Mouse (Mus musculus) MEL (cell line): ENCODE measurements around the gene Gm49383. TPM values are rescaled to one million over a fixed set of nuclear protein-coding genes. Genes with fewer than 3 reads are reported as not detected.

Experiments
- DNase-seq: peaks from one replicate; pipeline ENCODE4 v3.0.0; 2011; ENCODE audit warnings: low read depth, low spot score
- H3K27ac ChIP-seq: 2 replicates; pipeline ENCODE4 v1.5.1; 2012; ENCODE audit warnings: low read depth, mild to moderate bottlenecking, control low read depth, low read length, moderate library complexity; ENCODE audit not compliant: control insufficient read depth
- H3K27me3 ChIP-seq, 2 experiments: fragments of 150-350 bp in 1 of 2; sonication (generic) in 1 of 2; 2 replicates each; pipeline ENCODE4 v1.6.1; 2012; ENCODE audit warnings: low read length in 2 of 2, mild to moderate bottlenecking in 2 of 2, improper control_type of control experiment in 1 of 2, moderate library complexity in 1 of 2; ENCODE audit not compliant: insufficient read depth in 2 of 2, control insufficient read depth in 1 of 2
- H3K36me3 ChIP-seq, 2 experiments: 2 replicates each; pipeline ENCODE4 v1.6.1; 2012 to 2014; ENCODE audit warnings: low read length in 2 of 2, improper control_type of control experiment in 1 of 2, inconsistent platforms in 1 of 2, mild to moderate bottlenecking in 1 of 2; ENCODE audit not compliant: insufficient read depth in 2 of 2, control insufficient read depth in 1 of 2
- H3K4me1 ChIP-seq, 2 experiments: fragments of 150-350 bp in 1 of 2; sonication (generic) in 1 of 2; 2 replicates each; pipeline ENCODE4 v1.6.1; 2012; ENCODE audit warnings: low read length in 2 of 2, improper control_type of control experiment in 1 of 2, mild to moderate bottlenecking in 1 of 2; ENCODE audit not compliant: insufficient read depth in 2 of 2, control insufficient read depth in 1 of 2
- H3K4me3 ChIP-seq, 2 experiments: fragments of 150-350 bp in 1 of 2; sonication (generic) in 1 of 2; 2 replicates each; pipeline ENCODE4 v1.5.1; 2012; ENCODE audit warnings: low read depth in 2 of 2, low read length in 2 of 2, mild to moderate bottlenecking in 2 of 2, moderate library complexity in 2 of 2, control low read depth in 1 of 2, improper control_type of control experiment in 1 of 2; ENCODE audit not compliant: control insufficient read depth in 1 of 2, insufficient read depth in 1 of 2
- H3K79me2 ChIP-seq: 2 replicates; pipeline ENCODE4 v1.6.1; 2012; ENCODE audit warnings: mild to moderate bottlenecking, low read length, moderate library complexity; ENCODE audit not compliant: control insufficient read depth, poor library complexity, insufficient read depth
- H3K9ac ChIP-seq: 2 replicates; pipeline ENCODE4 v1.6.1; 2012; ENCODE audit warnings: low read depth, mild to moderate bottlenecking, control low read depth, low read length, moderate library complexity; ENCODE audit not compliant: control insufficient read depth, poor library complexity, severe bottlenecking
- H3K9me3 ChIP-seq: fragments of 150-350 bp; sonication (generic); replicated peaks from 2 replicates; pipeline ENCODE4 v1.6.1; 2012; ENCODE audit warnings: mild to moderate bottlenecking, low read length, improper control_type of control experiment, moderate library complexity; ENCODE audit not compliant: insufficient read depth
- BHLHE40 ChIP-seq: IDR thresholded peaks from 2 replicates; pipeline ENCODE4 v1.6.1; 2012; ENCODE audit warnings: low read depth, mild to moderate bottlenecking, inconsistent platforms, low read length, improper control_type of control experiment, borderline replicate concordance
- CHD1 ChIP-seq: IDR thresholded peaks from 2 replicates; pipeline ENCODE4 v1.6.1; 2012; ENCODE audit warnings: low read depth, mild to moderate bottlenecking, inconsistent platforms, low read length, improper control_type of control experiment
- CHD2 ChIP-seq: IDR thresholded peaks from 2 replicates; pipeline ENCODE4 v1.6.1; 2011; ENCODE audit warnings: low read length, improper control_type of control experiment
- E2F4 ChIP-seq: IDR thresholded peaks from 2 replicates; pipeline ENCODE4 v1.6.1; 2011; ENCODE audit warnings: low read depth, low read length, improper control_type of control experiment, borderline replicate concordance
- ELF1 ChIP-seq: IDR thresholded peaks from 2 replicates; pipeline ENCODE4 v1.6.1; 2014; ENCODE audit warnings: low read depth, mild to moderate bottlenecking, inconsistent platforms, low read length, improper control_type of control experiment, moderate library complexity
- EP300 ChIP-seq, 2 experiments: IDR thresholded peaks; 2 replicates each; pipeline ENCODE4 v1.6.1; 2011; ENCODE audit warnings: improper control_type of control experiment in 2 of 2, low read length in 2 of 2, low read depth in 1 of 2, mild to moderate bottlenecking in 1 of 2
- ETS1 ChIP-seq: IDR thresholded peaks from 2 replicates; pipeline ENCODE4 v1.6.1; 2012; ENCODE audit warnings: low read depth, mild to moderate bottlenecking, inconsistent platforms, low read length, improper control_type of control experiment, moderate library complexity
- HCFC1 ChIP-seq: IDR thresholded peaks from 2 replicates; pipeline ENCODE4 v1.6.1; 2012; ENCODE audit warnings: low read depth, mild to moderate bottlenecking, inconsistent platforms, low read length, improper control_type of control experiment, moderate library complexity
- JUND ChIP-seq: IDR thresholded peaks from 2 replicates; pipeline ENCODE4 v1.6.1; 2011; ENCODE audit warnings: low read depth, mild to moderate bottlenecking, improper control_type of control experiment, low read length
- KAT2A ChIP-seq: conservative IDR thresholded peaks from 2 replicates; pipeline ENCODE4 v1.6.1; 2012; ENCODE audit warnings: low read depth, low read length, improper control_type of control experiment, inconsistent platforms
- MAFK ChIP-seq: IDR thresholded peaks from 2 replicates; pipeline ENCODE4 v1.6.1; 2011; ENCODE audit warnings: low read depth, mild to moderate bottlenecking, low read length, improper control_type of control experiment, borderline replicate concordance
- MAX ChIP-seq: IDR thresholded peaks from 2 replicates; pipeline ENCODE4 v1.6.1; 2011; ENCODE audit warnings: low read length, improper control_type of control experiment
- MAZ ChIP-seq: IDR thresholded peaks from 2 replicates; pipeline ENCODE4 v1.6.1; 2012; ENCODE audit warnings: low read depth, mild to moderate bottlenecking, inconsistent platforms, low read length, improper control_type of control experiment
- MEF2A ChIP-seq: IDR thresholded peaks from 2 replicates; pipeline ENCODE4 v1.6.1; 2014; ENCODE audit warnings: low read depth, mild to moderate bottlenecking, inconsistent platforms, low read length, improper control_type of control experiment; ENCODE audit not compliant: poor library complexity, insufficient replicate concordance, severe bottlenecking; ENCODE audit errors: extremely low read depth
- MXI1 ChIP-seq: IDR thresholded peaks from 2 replicates; pipeline ENCODE4 v1.6.1; 2011; ENCODE audit warnings: mild to moderate bottlenecking, low read depth, low read length, improper control_type of control experiment
- MYB ChIP-seq: IDR thresholded peaks from 2 replicates; pipeline ENCODE4 v1.6.1; 2011; ENCODE audit warnings: mild to moderate bottlenecking, low read depth, low read length, improper control_type of control experiment
- MYC ChIP-seq: IDR thresholded peaks from 2 replicates; pipeline ENCODE4 v1.6.1; 2011; ENCODE audit warnings: low read depth, mild to moderate bottlenecking, low read length, improper control_type of control experiment, moderate library complexity
- NELFE ChIP-seq: IDR thresholded peaks from 2 replicates; pipeline ENCODE4 v1.6.1; 2011; ENCODE audit warnings: low read depth, low read length, improper control_type of control experiment
- NRF1 ChIP-seq: IDR thresholded peaks from 2 replicates; pipeline ENCODE4 v1.6.1; 2014; ENCODE audit warnings: low read depth, mild to moderate bottlenecking, inconsistent platforms, low read length, improper control_type of control experiment, moderate library complexity; ENCODE audit not compliant: poor library complexity, insufficient read depth, severe bottlenecking
- POLR2A ChIP-seq, 2 experiments: IDR thresholded peaks; 2 replicates each; pipeline ENCODE4 v1.6.1; 2011 to 2012; ENCODE audit warnings: low read length in 2 of 2, mild to moderate bottlenecking in 2 of 2, control low read depth in 1 of 2, improper control_type of control experiment in 1 of 2, low read depth in 1 of 2, moderate library complexity in 1 of 2; ENCODE audit not compliant: control insufficient read depth in 1 of 2, insufficient read depth in 1 of 2, poor library complexity in 1 of 2
- POLR2AphosphoS2 ChIP-seq: IDR thresholded peaks from 2 replicates; pipeline ENCODE4 v1.6.1; 2011; ENCODE audit warnings: low read length, improper control_type of control experiment
- RAD21 ChIP-seq: IDR thresholded peaks from 2 replicates; pipeline ENCODE4 v1.6.1; 2011; ENCODE audit warnings: mild to moderate bottlenecking, low read depth, low read length, improper control_type of control experiment
- RCOR1 ChIP-seq: IDR thresholded peaks from 2 replicates; pipeline ENCODE4 v1.6.1; 2012; ENCODE audit warnings: low read depth, mild to moderate bottlenecking, inconsistent platforms, low read length, improper control_type of control experiment
- SIN3A ChIP-seq: IDR thresholded peaks from 2 replicates; pipeline ENCODE4 v1.6.1; 2012; ENCODE audit warnings: low read length, improper control_type of control experiment, inconsistent platforms
- SMC3 ChIP-seq: IDR thresholded peaks from 2 replicates; pipeline ENCODE4 v1.6.1; 2011; ENCODE audit warnings: low read depth, low read length, improper control_type of control experiment
- TAL1 ChIP-seq: IDR thresholded peaks from 2 replicates; pipeline ENCODE4 v1.6.1; 2012; ENCODE audit warnings: mild to moderate bottlenecking, inconsistent platforms, low read length, moderate library complexity, mixed read lengths
- TBP ChIP-seq: IDR thresholded peaks from 2 replicates; pipeline ENCODE4 v1.8.0; 2011; ENCODE audit warnings: low read depth, low read length, improper control_type of control experiment
- UBTF ChIP-seq: IDR thresholded peaks from 2 replicates; pipeline ENCODE4 v1.6.1; 2012; ENCODE audit warnings: low read depth, mild to moderate bottlenecking, inconsistent platforms, low read length, improper control_type of control experiment, moderate library complexity, borderline replicate concordance; ENCODE audit not compliant: insufficient read depth
- USF1 ChIP-seq: IDR thresholded peaks from 2 replicates; pipeline ENCODE4 v1.6.1; 2014; ENCODE audit warnings: low read depth, mild to moderate bottlenecking, inconsistent platforms, low read length, improper control_type of control experiment, moderate library complexity
- USF2 ChIP-seq, 2 experiments: IDR thresholded peaks; 2 replicates each; pipeline ENCODE4 v1.6.1; 2011 to 2012; ENCODE audit warnings: improper control_type of control experiment in 2 of 2, low read length in 2 of 2, borderline replicate concordance in 1 of 2, inconsistent platforms in 1 of 2, low read depth in 1 of 2, mild to moderate bottlenecking in 1 of 2; ENCODE audit not compliant: insufficient read depth in 1 of 2
- ZC3H11A ChIP-seq: IDR thresholded peaks from 2 replicates; pipeline ENCODE4 v1.6.1; 2012; ENCODE audit warnings: low read depth, mild to moderate bottlenecking, inconsistent platforms, low read length, improper control_type of control experiment
- ZKSCAN1 ChIP-seq: IDR thresholded peaks from 2 replicates; pipeline ENCODE4 v1.6.1; 2012; ENCODE audit warnings: low read depth, mild to moderate bottlenecking, inconsistent platforms, low read length, improper control_type of control experiment, moderate library complexity
- ZMIZ1 ChIP-seq: IDR thresholded peaks from 2 replicates; pipeline ENCODE4 v1.6.1; 2012; ENCODE audit warnings: low read depth, mild to moderate bottlenecking, inconsistent platforms, low read length, improper control_type of control experiment, moderate library complexity
- ZNF384 ChIP-seq: IDR thresholded peaks from 2 replicates; pipeline ENCODE4 v1.6.1; 2012; ENCODE audit warnings: low read depth, mild to moderate bottlenecking, inconsistent platforms, low read length, improper control_type of control experiment
- polyA plus RNA-seq, 2 experiments: library from polyadenylated mRNA; stranded (reverse) in 1 of 2; unstranded in 1 of 2; fragments of >175 nt in 1 of 2; fragments of >200 nt in 1 of 2; gene quantifications; 2 replicates each; pipeline versions ENCODE4 v1.2.1 to v1.2.4; 2012; ENCODE audit warnings: low replicate concordance in 2 of 2, low read depth in 1 of 2; ENCODE audit not compliant: insufficient read length in 2 of 2, insufficient read depth in 1 of 2, missing spikeins in 1 of 2
- total RNA-seq: library from RNA; depleted of rRNA; stranded (reverse); fragments of 300-350 nt; gene quantifications from 2 replicates; pipeline ENCODE4 v1.2.3, GENCODE M21; 2012; rRNA removed

Gm49383 gene
- total RNA-seq: 25.2 and 27.5 TPM in 2 replicates
- 10 to 100 TPM in 1 of 2 experiments, not detected in 1; 28.8 TPM for polyA plus RNA-seq

DNA sequence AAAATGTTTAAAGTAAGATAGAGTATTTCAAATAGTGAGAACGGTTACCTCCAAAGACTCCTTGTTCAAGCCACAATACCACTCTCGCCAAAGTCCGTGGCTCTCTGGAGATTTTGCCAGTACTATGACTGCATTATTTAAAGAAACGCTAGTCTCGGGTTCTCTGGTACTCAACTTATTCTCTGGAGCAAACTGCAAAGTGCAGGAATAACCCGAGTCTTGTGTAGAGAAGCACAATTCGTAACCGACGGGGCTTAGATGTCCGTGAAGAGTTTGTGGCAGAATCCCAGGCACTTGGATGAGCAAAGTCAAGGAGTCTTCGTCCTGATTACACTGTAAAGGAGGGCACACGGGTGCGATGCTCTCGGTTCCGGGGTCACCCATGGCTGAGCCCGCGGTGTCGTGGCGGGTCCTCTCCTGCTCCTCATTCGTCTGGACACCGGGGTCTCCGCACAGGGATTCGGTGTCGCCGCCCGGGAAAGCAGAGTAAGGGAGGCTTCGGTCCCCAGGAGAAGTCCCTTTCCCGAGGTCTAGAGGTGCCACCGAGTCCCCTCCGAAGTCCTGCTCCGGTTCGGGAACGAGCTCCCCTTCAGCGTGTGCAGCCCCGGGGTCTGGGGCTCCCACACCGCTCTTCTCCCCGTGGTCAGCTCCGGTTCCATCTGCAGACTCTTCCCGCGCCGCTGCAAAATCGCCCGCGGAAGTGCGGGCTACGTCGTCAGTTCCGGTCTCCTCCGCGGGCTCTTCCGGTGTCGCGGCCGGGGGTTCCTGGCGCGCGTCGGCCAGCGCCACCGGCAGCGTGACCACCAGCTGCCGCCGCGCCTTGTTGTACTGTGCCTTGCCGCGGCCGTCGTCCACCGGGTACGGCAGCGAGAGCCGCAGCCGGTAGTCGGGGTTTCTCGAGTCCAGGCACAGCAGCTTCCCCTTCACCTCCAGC is at the start of gene Gm49383:
Gene Gm49383 (minus strand): TSS at position 661 of the 934 bp plus-strand sequence.
- Histone ChIP-seq H3K4me1 (peaks cover 2 to 18% of the 10 kb centered on the region in 2 experiments), H3K9ac (peak within 1 kb of the TSS; percentile 72), H3K36me3 (peaks cover 12 to 28% of the 10 kb centered on the region in 2 experiments), H3K27me3 (no peaks in the 10 kb centered on the region), H3K79me2 (peaks cover 45% of the 10 kb centered on the region), H3K9me3 (no peaks in the 10 kb centered on the region), H3K27ac (peak within 1 kb of the TSS; percentile 57), H3K4me3 (peak within 1 kb of the TSS; percentile 68 to 89)
- DNase-seq: peak; percentile 84
- TF ChIP-seq ZMIZ1: peak; percentile 89
- peak; percentile 84 for TF ChIP-seq HCFC1
- TF ChIP-seq KAT2A: no peak; the same call in 1 of the 2 replicates
- no peak for TF ChIP-seq TAL1
- TF ChIP-seq CHD1: no peak; the same call in 1 of the 2 replicates
- peak; percentile 89 for TF ChIP-seq ELF1
- 0 out of 4 replicates have a peak, but pooled peaks of 1 of the 2 experiments have one; percentile 7 for TF ChIP-seq EP300 (IDR thresholded peaks at IDR 0.05; ENCODE audit: low read depth in 1 of 2, low read length in 2 of 2)
- no peak for TF ChIP-seq CHD2
- TF ChIP-seq POLR2A (IDR thresholded peaks at IDR 0.05; ENCODE audit: control insufficient read depth in 1 of 2, insufficient read depth in 1 of 2, low read depth in 1 of 2, low read length in 2 of 2, poor library complexity in 1 of 2): peak; percentile 93 to 94
- no peak for TF ChIP-seq UBTF
- no peak for TF ChIP-seq TBP
- peak; percentile 96 for TF ChIP-seq NELFE
- TF ChIP-seq E2F4: peak; percentile 81; the same call in 1 of the 2 replicates
- no peak for TF ChIP-seq ZNF384
- TF ChIP-seq MAZ: peak; percentile 63; the same call in 1 of the 2 replicates
- TF ChIP-seq USF2 (IDR thresholded peaks at IDR 0.05; ENCODE audit: borderline replicate concordance in 1 of 2, insufficient read depth in 1 of 2, low read depth in 1 of 2, low read length in 2 of 2): no peak
- no peak for TF ChIP-seq ZC3H11A
- TF ChIP-seq RAD21: no peak
- TF ChIP-seq JUND: no peak
- TF ChIP-seq POLR2AphosphoS2: peak; percentile 77
- TF ChIP-seq ZKSCAN1: no peak
- peak; percentile 67 for TF ChIP-seq MXI1
- no peak for TF ChIP-seq MYC
- no peak for TF ChIP-seq MYB
- no peak for TF ChIP-seq USF1
- TF ChIP-seq MEF2A: no peak
- no peak for TF ChIP-seq SMC3
- peak; percentile 67 for TF ChIP-seq MAX
- TF ChIP-seq NRF1: 0 out of 2 replicates have a peak, but pooled peaks have one; percentile 26
- TF ChIP-seq SIN3A: peak; percentile 82
- TF ChIP-seq BHLHE40: no peak
- peak; percentile 52; the same call in 1 of the 2 replicates for TF ChIP-seq ETS1
- TF ChIP-seq MAFK: no peak
- no peak; the same call in 1 of the 2 replicates for TF ChIP-seq RCOR1
